Mouse (Mus musculus) gastrocnemius, postnatal 4 days (tissue): ENCODE data around the gene Hpca. TPM values are rescaled to one million over a fixed set of nuclear protein-coding genes. Genes with fewer than 3 reads are reported as not detected.

Source experiments
- DNase-seq, 2 experiments: peaks; one replicate each; pipeline ENCODE4 v3.0.0; 2021 to 2022; ENCODE audit warnings: low spot score in 2 of 2, mixed read lengths in 2 of 2
- total RNA-seq, 2 experiments: library from RNA; stranded (reverse); gene quantifications; 2 replicates each; pipeline ENCODE4 v1.2.3; 2021

Hpca gene
- total RNA-seq, 2 experiments from 2014 or later: 0.52 to 1.1 TPM

DNA sequence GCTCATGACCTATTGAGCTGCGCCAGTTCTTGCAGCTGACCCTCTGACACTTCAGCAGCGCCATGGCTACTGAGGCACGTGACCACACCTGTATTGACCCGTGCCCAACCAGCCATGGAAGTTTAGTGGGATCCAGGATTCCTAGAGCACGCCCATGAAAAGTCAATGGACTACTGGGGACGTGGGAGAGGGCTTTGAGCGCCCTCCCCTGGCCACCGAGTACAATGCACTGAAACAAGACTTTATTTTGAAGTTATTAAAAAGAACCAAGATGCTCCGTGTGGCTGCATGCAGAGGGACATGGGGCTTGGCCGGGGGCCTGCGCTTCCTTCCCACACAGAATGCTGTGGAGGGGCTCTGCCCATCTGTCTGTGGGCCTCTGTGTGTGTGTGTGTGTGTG lies 10.5 kb downstream of the Hpca start:
- no peak for DNase-seq

DNA sequence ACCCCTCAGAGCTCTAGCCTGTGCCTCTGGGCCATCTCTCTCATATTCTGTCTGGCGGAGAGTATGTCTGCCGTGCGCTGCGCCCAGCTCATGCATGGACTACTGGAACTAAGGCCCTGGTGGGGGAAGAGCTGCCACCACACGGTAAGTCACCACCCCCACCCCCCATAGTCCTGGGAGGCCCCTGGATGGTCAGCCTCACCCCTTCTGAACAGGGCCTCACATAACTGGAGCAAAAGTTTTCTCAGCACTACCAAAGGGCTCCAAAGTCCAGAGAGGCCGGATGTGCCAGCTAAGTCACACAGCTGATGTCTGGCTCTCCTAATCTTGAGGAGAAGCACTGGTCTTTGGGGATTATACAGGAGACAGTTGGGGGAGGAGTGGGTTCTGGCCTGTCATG lies 11.0 kb downstream of the Hpca start:
- no peak for DNase-seq

DNA sequence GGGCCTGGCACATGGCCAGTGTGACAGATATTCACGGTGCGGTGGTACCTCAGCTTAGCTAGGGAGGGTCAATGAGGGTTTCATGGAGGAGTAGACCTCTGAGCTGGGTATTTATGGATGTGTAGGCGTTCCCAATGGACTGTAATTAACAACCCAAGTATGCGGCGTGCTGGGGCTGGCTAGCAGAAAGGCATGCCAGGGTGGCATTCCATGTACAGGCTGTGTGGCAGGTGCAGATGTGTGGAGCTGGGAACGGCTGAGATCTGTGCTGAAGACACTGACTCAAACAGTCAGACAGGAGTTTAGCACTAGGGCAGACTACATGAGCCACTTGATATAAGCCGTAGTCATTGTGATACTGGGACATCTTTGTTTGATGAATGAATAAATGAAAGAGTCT lies 13.2 kb downstream of the Hpca start:
- DNase-seq: no peak

DNA sequence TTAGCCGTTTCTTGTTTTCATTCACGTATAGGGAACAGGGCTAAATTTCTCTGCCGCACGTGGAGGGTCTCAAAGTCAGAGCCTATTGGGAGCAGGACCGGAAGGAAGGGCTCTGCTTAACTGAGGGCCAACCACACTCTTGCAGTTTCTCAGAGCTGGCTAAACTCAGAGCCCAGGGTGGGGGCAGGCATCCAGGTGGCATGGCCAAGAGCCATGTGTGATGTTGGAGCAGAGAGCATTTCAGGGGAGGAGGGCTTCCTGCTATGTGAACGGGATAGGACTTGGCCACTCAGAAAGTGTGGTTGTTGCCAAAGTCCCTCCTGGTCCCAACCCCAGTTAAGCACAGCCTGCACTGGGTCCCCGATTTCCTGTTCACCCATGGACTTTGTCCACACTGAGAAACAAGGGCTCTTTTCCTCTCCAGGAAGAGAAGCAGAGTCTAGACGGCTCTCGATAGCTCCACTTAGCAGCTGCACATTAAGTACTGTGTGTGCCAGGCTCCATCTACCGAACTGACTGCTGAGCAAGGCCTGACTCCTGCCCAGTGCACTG lies 14.4 kb downstream of the Hpca start:
- DNase-seq: no peak

DNA sequence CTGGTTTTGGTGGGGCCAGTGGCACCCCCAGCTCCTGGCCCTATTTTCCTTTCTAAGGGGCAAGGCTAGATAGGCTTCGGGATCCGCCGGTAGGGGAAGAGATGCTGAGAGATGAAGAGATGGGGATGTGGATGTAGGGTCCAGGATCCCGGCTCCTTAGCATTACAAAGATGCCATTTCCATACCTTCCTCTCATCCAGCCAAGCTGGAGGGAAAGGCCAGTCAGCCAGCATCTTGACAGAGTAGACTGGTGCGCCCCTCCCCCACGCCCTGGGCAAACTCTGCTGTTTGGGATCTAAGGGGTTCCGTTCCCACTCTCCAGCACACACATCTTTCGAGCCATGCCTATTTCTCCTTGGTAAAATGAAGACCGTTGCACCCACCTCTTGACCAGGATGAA lies 15.8 kb downstream of the Hpca start:
- DNase-seq: no peak

DNA sequence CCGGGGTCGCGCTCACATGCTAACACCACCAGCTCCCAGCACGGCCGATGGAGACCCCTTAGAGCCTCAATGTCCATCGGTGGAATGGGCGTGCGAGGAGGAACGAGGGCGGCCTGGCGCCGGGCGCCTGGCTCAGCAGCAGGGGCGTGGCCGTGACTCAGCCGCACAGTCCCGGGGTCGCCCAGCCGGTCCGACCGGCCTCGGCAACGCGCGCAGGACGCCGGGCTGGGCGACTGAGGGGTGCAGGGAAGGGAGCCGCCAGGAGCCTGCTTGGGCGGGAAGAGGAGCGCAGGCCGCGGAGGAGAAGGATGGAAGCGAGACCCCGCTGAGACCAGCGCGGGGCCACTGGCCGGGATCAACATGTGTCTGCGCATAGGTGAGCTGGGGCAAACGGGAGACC lies 16.5 kb downstream of the Hpca start, which contains the start of gene Tmem54:
TSS of gene Tmem54 (plus strand) at position 193 of the 400 bp plus-strand sequence.
- no peak for DNase-seq

DNA sequence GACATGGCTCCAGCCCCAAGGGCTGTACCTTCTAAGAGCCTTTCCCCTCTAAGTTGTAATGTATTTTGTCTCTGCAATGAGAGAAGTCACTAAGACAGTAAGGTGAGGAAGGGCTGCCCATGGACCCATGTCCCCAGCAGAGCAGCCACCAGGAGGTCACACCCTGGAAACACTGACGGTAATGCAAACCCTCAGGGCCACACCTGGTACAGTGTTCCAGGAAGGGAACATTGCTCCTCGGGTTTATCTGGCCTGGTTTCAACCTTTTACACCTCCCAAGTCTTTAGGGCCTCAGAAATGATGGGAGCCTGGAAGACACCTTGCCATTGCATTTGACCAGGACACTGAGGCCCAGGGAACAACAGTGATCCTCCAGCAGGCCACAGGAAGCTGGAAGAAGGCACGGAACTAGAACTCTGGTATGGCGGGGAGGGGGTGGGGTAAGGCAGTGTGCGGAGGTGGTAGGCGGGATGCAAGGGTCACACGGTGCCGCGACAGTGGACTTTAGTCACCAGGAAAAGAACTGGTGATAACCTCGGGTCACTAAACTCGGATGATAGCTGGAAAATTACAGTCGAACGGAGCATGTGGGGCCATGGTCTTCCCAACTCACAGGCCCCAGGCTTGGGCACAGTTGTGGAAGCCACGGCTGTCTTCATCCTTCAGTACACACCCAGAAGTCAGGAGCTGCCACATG lies 19.6 kb downstream of the Hpca start:
- DNase-seq: no peak

DNA sequence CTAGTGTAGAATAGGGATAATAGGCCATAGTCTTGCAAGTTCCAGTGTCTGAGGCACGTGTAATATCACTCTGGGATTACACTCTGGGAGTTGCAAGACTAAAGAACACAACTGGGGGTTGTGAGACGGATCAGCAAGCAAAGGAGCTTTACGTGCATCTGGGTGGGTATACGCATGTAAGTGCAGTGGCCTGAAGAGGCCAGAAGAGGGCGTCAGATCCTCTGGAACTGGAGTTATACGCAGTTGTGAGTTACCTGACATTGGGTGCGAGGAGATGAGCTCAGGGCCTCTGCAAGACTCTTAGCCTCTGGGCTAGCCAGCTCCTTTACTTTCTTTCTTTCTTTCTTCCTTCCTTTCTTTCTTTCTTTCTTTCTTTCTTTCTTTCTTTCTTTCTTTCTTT lies 24.8 kb downstream of the Hpca start:
- DNase-seq: no peak

DNA sequence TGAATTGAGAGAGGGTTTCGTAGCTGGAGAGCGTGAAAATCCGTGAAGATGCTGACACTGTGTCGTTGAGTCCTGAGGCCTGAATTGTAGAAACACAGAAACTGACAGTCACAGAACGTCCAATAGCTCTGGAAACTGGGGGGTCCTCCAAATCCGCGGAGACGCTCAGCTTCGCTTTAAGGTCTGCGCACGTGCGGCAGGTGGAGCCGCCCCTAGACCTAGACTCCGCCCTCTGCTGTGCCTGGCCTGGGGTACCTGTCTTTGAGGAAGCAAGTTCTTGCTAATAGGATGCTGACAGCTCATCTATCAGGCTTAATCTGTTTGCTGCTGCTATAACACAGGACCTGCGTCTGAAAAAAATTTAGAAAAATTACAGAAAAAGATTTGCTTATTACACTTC lies 26.6 kb downstream of the Hpca start:
- DNase-seq: no peak

DNA sequence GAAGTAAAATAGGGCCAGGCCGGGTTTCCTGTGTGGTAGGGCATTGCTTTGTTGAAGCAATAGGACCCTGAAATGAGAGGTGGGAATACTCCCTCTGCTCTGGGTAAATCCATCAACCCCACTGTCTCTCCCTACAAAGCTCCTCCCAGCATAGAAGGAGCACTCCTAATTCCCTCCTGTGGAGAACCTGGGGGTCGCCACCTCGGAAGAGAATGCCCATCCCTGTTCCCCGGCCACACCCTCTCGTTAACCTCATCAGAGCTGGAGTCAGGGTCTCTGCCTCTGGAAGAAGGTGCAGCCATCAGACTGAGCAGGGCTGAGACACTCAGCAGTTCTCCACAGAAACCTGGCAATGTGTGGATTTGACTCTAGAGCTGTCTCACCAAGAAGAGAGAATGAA lies 34.0 kb downstream of the Hpca start:
- no peak for DNase-seq

DNA sequence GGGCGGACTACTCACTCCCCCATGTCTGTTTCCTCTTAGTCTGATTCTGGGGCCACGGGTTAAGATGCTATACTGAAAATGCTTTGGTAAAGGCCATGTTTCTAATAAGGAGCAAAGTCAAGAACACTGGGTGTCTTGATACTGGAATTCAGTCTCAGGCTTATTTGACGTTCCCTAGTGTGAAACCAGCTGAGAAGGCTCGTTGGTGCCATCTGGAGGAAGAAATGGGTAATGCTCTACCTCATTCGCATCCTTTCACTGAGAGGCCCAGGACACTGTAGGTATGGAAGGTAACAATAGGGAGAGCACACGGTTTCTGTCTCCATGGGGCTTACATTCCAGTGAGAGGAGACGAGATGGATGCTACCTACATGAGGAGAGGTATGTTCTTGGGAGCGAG lies 35.8 kb downstream of the Hpca start:
- peak in 1 of 2 experiments; percentile 54 for DNase-seq

DNA sequence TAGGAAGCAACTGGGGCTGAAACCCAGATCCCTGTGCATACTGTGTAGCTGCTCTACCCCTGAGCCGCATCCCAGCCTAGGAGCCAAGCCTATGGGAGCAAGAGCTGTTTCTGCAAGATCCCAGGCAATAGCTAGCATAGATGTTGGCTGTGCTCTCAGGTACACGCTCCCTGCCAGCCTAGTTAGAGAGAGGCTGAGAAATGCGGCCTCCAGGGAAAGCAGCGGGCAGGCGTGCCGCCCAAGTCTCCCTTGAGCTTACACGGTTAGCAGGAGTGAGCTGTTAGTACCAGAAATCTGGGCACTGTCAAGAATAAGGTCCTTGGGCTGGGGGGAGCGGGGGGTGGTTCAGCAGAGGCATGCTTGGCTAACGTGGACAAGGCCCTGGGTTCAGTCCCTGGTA lies 36.9 kb downstream of the Hpca start:
- DNase-seq: no peak

DNA sequence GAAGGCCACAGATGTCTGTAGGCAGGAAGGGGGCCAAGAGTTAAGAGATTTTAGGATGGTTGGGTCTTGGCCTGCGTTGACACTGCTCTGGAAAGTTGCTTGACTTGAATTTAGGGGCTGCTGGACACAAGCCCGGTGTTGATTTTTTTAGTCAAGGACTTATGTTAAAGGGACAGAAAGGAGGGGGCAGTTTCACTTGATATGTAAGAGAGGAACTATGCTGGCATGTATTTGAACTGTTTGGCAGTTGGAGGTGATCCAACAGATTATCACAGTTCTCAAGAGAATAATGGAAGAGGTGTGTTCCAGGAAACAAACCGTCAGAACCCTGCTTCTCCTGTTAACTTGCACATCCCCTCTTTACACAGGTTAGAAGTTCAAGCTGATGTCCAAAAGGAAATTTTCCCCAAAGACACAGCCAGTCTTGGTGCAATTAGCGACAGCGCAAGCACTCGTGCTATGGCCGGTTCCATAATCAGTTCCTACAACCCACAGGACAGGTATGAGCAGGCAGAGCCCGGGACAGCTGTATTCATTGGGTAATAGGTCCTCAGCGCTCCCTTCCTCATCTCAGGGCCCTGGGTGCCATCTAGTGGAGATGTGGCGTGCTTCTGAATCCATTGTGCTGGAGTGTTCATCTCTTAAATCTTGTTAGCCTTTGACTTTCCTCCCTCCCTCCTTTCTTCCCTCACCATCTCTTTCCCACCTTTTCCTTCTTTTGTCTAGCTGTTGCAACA lies 39.3 kb downstream of the Hpca start:
- peak in 1 of 2 experiments; percentile 57 for DNase-seq

DNA sequence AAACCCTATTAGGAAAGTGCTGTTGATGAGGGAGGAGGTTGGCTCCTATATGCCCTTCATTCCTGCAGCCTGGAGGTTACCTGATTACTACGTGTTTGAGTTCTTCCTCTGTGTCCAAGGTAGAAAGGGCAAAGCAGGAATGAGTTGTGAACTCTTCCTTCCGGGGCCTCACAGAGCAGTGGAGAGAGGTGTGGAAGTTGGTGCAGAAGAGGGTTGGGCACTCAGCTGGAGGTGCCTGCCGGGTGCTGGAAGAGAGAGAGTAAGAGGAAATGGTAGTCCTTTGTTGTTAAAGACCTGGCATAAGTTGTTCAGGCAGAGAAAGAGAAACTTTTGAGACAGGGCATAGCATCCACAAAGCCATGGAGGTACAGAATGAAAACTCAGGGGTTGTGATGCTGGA lies 39.9 kb downstream of the Hpca start:
- DNase-seq: no peak

DNA sequence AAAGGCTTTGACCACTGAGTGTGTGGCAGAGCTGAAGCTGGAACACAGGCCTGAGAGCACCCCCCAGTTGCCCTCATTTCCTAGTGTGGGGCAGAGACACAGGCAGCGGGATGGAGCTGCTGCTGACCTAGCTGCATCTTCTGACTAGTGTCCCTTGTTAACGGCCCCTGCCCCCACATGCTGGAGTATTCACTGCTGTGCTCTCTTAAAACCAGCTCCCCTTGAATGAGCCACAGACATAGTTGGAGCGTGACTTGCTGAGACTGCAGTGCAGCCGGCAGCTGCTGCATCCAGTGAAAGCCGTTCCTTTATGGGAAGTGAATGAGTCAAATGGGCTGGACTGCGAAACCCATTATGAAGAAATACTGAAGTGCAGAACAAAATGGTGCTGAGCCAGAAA lies 40.3 kb downstream of the Hpca start:
- DNase-seq: no peak

DNA sequence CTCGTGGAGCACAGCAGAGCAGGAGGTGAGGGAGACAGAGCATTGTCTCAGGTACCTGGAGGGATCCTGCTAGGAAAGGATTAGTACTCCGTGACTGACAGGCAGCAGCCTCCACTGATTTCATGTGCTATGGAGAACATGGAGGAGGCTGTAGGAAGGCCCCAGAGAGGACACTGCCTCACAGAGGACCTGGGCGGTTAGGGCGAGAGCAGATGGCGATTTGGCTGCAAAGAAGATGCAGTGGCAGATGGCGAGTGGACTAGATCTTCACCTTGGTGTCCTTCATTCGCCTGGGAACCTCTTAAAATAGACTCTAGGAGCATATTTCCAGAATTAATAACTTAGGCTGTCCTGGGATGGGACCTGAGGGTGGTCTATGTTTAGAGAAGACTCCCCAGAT lies 40.8 kb downstream of the Hpca start:
- no peak for DNase-seq

DNA sequence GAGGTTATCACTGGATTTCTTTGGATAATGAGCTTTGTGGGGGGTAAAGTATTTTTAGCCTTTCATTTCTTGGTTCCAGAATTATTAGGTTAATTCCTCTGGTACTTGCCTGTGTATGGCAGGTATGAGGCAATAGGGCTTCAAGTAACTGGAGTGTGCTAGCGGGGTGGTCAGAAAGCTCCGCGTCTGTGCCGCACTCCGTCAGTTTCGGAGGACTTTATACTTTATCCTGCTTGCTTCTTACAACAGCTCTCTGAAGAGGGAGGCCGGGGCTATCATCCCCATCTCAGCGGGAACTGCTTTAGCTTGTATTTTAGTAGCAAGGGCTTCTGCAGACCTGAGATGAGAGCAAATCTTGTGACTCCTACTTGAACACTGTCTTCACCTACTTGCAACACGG lies 42.7 kb downstream of the Hpca start:
- no peak for DNase-seq

DNA sequence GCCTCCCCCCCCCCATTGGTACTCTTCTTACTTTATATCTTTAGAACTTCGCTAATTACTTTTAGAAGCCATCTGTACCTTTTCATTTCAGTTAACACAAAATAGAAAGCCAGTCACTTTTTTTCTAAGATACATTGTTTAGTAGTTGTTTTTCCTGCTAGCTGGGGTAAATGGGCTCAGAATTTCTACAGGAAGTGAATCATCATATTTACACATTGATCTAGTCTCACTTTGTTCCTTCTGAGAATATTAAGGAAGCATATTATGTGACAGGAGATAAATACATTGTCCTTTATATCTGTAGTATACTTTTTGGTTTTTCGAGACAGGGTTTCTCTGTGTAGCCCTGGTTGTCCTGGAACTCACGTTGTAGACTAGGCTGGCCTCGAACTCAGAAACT lies 53.0 kb downstream of the Hpca start:
- no peak for DNase-seq

DNA sequence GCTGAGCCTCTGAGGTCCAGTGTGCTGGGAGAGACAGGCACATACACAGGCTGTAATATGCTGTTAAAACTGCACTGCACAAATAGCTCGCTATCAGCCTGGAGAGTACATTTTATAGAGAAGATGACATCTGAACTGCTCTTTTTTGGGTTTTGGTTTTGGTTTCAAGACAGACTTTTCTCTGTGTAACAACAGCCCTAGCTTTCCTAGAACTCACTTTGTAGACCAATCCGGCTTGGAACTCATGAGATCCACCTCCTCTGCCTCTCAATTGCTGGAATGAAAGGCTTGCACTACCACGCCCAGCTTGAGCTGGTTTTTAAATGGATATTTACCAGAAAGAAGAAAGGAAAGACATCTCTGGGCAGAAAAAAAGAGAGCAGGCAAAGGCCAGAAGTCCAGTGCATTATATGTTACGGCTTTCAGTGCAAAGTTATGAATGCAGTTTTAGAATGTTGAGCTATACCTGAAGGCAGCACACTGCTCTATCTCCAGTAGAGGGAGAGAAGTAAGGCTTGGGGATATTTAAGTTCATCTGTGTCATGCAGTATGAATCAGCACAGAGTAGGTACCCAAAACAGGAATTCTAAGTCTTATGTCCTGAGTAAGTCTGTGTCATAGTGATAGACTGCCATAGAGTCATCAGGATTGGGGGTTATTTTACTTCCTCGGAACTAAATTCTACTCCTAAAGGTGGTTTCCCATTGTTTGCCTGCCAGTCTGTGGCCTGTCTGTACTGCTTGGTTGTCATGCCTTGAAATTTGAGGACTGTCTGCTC lies 54.0 kb downstream of the Hpca start:
- no peak for DNase-seq

DNA sequence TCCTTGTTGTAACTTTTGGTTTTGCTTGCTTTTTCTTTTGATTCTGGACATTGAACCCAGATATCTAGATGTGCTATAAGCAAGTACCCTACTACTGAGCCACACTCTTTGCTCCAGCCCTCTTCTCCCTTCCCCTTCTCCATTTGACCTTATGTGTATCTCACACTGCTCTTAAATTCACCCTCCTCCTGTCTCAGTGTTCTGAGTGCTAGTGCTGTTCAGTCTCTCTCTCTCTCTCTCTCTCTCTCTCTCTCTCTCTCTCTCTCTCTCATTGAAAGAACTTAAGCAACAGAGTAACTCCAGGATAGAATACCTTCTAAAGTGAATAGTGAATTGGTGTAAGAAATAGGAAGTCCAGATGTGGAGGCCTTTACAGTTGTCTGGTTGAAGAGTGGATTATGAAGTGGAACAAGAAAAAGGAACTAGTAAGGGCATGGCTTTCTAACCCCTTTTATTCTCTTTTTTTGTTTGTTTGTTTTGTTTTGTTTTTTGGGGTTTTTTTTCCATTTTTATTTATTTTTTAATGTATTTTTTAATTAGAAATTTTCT lies 56.1 kb downstream of the Hpca start:
- no peak for DNase-seq

DNA sequence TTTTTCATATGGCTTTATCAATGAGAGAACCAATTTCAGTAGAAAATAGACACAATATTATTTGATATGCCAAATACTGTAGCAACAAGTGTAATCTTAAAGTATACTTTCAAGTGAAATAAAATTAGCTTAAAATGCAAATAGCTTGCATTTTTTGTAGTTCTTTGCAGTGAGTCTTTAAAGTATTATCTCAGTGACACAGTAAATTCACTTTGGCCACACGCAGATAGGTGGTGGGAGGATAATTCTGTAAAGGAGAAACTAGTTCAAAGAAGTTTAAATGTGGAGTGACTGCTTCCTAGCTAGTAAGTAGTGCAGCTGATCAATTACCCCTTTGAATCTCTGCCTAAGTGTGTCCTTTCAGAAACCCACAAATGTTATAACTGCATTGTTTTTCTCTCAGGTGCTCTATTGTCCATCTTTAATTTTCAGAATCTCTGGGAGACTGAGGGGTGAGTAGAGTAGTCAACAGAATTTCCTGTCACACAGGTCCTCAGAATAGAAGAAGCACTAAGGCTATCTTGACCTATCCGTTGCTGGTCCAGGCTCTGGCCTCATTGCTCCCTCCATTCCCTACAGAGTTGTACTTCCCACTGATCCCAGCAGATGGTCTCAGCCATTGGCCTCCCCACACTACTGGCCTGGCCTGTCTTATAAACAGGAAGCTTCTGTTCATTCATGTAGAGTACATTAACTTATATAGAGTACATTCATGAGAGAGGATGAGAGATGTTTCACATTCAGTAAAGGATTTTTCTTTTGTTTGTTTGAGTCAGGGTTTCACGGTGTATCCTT lies 59.4 kb downstream of the Hpca start:
- no peak for DNase-seq
